Mouse (Mus musculus) bone marrow, adult 2 months (tissue): ENCODE measurements at regions not wholly inside any gene's neighbourhood (a gene's known extent, or its start where the extent isn't known, plus 50 kb on each side); places are given as distances from the start of the nearest gene placed in this dataset.

Experiments used
- H3K27ac ChIP-seq: fragments of 200-500 bp; 2 replicates; pipeline ENCODE4 v1.5.1; 2012; ENCODE audit warnings: low read depth, mild to moderate bottlenecking, control low read depth, inconsistent platforms, low read length; ENCODE audit not compliant: control insufficient read depth, poor library complexity, insufficient read depth
- H3K4me1 ChIP-seq: fragments of 200-500 bp; 2 replicates; pipeline ENCODE4 v1.6.1; 2011; ENCODE audit warnings: low read length; ENCODE audit not compliant: control insufficient read depth, insufficient read depth
- H3K4me3 ChIP-seq: fragments of 200-500 bp; replicated peaks from 2 replicates; pipeline ENCODE3; 2011; ENCODE audit warnings: mild to moderate bottlenecking, low read depth, low read length, control low read depth; ENCODE audit not compliant: control insufficient read depth
- CTCF ChIP-seq: fragments of 200-500 bp; IDR thresholded peaks from 2 replicates; pipeline ENCODE4 v1.5.1; 2011; ENCODE audit warnings: low read length, control low read depth; ENCODE audit not compliant: control insufficient read depth, insufficient read depth
- POLR2A ChIP-seq: fragments of 200-500 bp; IDR thresholded peaks from 2 replicates; pipeline ENCODE4 v1.6.1; 2011; ENCODE audit warnings: low read depth, mild to moderate bottlenecking, control low read depth, low read length, borderline replicate concordance; ENCODE audit not compliant: control insufficient read depth
- WGBS: fragments of 180-500 bp; shearing (Covaris S2); methylation state at CpG from one replicate; pipeline ENCODE4 v1.1.7; 2018; 5-methylcytosine and 5-hydroxymethylcytosine counted together

- TF ChIP-seq CTCF = no peak
- no peak for TF ChIP-seq POLR2A
- Histone ChIP-seq H3K4me3 (no peak overlapping the region), H3K4me1 (no peaks in the 10 kb centered on the region), H3K27ac (no peak overlapping the region)
- WGBS = 86% methylated on average over 2 of the region's 2 CpGs
Observed at GRCm38 (mm10) chr19:14165775-14166174, 252.4 kb downstream of the Olfr1505 start.

- Histone ChIP-seq H3K4me1 (no peaks in the 10 kb centered on the region), H3K27ac (no peak overlapping the region), H3K4me3 (no peak overlapping the region)
- TF ChIP-seq POLR2A (no peak), CTCF (no peak)
- 43% methylated on average over 4 of the region's 4 CpGs for WGBS
Observed at GRCm38 (mm10) chr19:14180244-14180643, 266.9 kb downstream of the Olfr1505 start.

GRCm38 (mm10) chr19:14180956-14181355, 267.6 kb downstream of the Olfr1505 start:
- Histone ChIP-seq H3K4me3 (no peak overlapping the region), H3K4me1 (no peaks in the 10 kb centered on the region), H3K27ac (no peak overlapping the region)
- TF ChIP-seq POLR2A = no peak
- TF ChIP-seq CTCF = no peak
- WGBS = 80% methylated on average over 3 of the region's 3 CpGs

GRCm38 (mm10) chr19:14181661-14182415, 268.5 kb downstream of the Olfr1505 start:
- WGBS = 76% methylated on average over 6 of the region's 6 CpGs
- H3K27ac ChIP-seq = no peak overlapping the region
- no peak overlapping the region for H3K4me3 ChIP-seq
- H3K4me1 ChIP-seq = no peaks in the 10 kb centered on the region
- TF ChIP-seq CTCF = no peak
- no peak for TF ChIP-seq POLR2A

GRCm38 (mm10) chr19:14191820-14192219, 278.5 kb downstream of the Olfr1505 start:
- Histone ChIP-seq H3K4me1 (no peaks in the 10 kb centered on the region), H3K4me3 (no peak overlapping the region), H3K27ac (no peak overlapping the region)
- TF ChIP-seq CTCF (no peak), POLR2A (no peak)
- 84% methylated on average over 3 of the region's 3 CpGs for WGBS

GRCm38 (mm10) chr19:14197864-14198263, 284.5 kb downstream of the Olfr1505 start:
- H3K4me3 ChIP-seq = no peak overlapping the region
- WGBS = 81% methylated on average over 3 of the region's 3 CpGs
- TF ChIP-seq POLR2A (no peak), CTCF (no peak)

GRCm38 (mm10) chr19:14220507-14220909, 307.2 kb downstream of the Olfr1505 start:
- no peak overlapping the region for H3K27ac ChIP-seq
- TF ChIP-seq POLR2A = no peak
- TF ChIP-seq CTCF = no peak
- 64% methylated on average over 4 of the region's 4 CpGs for WGBS
- no peaks in the 10 kb centered on the region for H3K4me1 ChIP-seq
- no peak overlapping the region for H3K4me3 ChIP-seq

More at GRCm38 (mm10) chr19:14197864-14198263, 284.5 kb downstream of the Olfr1505 start:
- H3K27ac ChIP-seq = no peak overlapping the region
- no peaks in the 10 kb centered on the region for H3K4me1 ChIP-seq

- TF ChIP-seq POLR2A (no peak), CTCF (no peak)
- no peaks in the 10 kb centered on the region for H3K4me1 ChIP-seq
- WGBS = 23% methylated on average over 6 of the region's 6 CpGs
- no peak overlapping the region for H3K27ac ChIP-seq
- no peak overlapping the region for H3K4me3 ChIP-seq
Observed at GRCm38 (mm10) chr19:14225061-14225696, 311.8 kb downstream of the Olfr1505 start.

GRCm38 (mm10) chr19:14225787-14226186, 312.5 kb downstream of the Olfr1505 start:
- Histone ChIP-seq H3K27ac (no peak overlapping the region), H3K4me1 (no peaks in the 10 kb centered on the region), H3K4me3 (no peak overlapping the region)
- TF ChIP-seq CTCF (no peak), POLR2A (no peak)
- WGBS = 65% methylated on average over 4 of the region's 4 CpGs
